Mouse (Mus musculus) heart, postnatal 0 days (tissue): ENCODE measurements around the gene Srsf5.

Experiments used
- CTCF ChIP-seq: IDR thresholded peaks from 2 replicates; pipeline ENCODE4 v1.5.1; 2016; ENCODE audit warnings: antibody characterized with exemption, control low read depth, low read depth
- EP300 ChIP-seq: IDR thresholded peaks from 2 replicates; pipeline ENCODE4 v1.6.1; 2016; ENCODE audit warnings: antibody characterized with exemption, low read depth

- TF ChIP-seq CTCF (no peak), EP300 (no peak)
These were observed 50.0 kb downstream of the Srsf5 start for GRCm38 (mm10) chr12:80995326-80995725.
